Comparison of ENCODE assay signal across 10 mouse cellular contexts in the genomic region with DNA sequence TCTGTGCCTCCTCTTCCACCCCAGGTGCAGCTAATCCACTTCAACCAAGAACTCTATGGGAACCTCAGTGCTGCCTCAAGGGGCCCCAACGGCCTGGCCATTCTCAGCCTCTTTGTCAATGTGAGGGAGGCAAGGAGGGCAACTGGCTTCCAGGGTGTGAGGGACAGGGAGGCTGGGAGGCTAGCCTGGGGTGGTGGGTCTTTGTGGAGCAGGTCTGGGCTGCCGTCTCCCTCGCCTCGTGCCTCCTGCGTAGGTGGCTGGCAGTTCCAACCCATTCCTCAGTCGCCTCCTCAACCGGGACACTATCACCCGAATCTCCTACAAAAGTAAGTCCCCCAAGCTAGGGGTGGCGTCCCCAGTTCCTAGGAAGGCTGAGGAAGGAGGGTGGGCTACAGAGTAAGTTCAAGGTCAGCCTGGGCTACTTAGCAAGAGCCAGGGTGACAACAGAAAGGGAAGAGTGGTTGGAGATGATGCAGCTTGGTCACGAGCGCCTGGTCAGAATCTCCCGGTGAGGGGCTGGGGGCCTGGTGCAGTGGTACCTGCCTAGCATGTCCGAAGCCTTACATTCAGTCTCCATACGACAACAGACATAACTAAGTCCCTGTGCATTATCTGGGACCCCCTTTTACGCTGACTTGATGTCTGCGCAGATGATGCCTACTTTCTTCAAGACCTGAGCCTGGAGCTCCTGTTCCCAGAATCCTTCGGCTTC. TPM values are rescaled to one million over a fixed set of nuclear protein-coding genes. Genes with fewer than 3 reads are reported as not detected.
A peak's percentile ranks its signal among the peaks of the same experiment; 100 is the strongest.
DNase-seq lines count a peak whose midpoint lies in the region; ATAC-seq and TF ChIP-seq lines count a peak whose summit lies in the region.
"Had no signal": no experiment of that assay in that cellular context is flagged by ENCODE, and none has a peak within 500 bp of the region (broad histone marks: within the 10 kb centered on the region; RNA-seq: fewer than 3 reads in every experiment).

No protein-coding gene starts in this region.

- no peaks in the 10 kb centered on the region for H3K36me3 ChIP-seq in intestine, embryonic 15.5 days
- no peaks in the 10 kb centered on the region for H3K36me3 ChIP-seq in intestine, postnatal 0 days (ENCODE audit: control insufficient read depth, insufficient read depth)
- H3K36me3 ChIP-seq in embryonic facial prominence, embryonic 15.5 days, result no peaks in the 10 kb centered on the region
- H3K36me3 ChIP-seq in limb, embryonic 14.5 days (ENCODE audit: control insufficient read depth, insufficient read depth, low read length), result no peaks in the 10 kb centered on the region
- H3K36me3 ChIP-seq: G1E had no signal

- TF ChIP-seq CTCF in intestine, postnatal 0 days (IDR thresholded peaks at IDR 0.05; ENCODE audit: low read depth), result no peak

- 91% methylated on average over 17 of the region's 17 CpGs for WGBS in intestine, embryonic 15.5 days
- 90% methylated on average over 17 of the region's 17 CpGs for WGBS in intestine, postnatal 0 days
- 89% methylated on average over 17 of the region's 17 CpGs for WGBS in embryonic facial prominence, embryonic 15.5 days
- 90% methylated on average over 17 of the region's 17 CpGs for WGBS in limb, embryonic 14.5 days

- no peak for TF ChIP-seq POLR2A in limb, embryonic 14.5 days (IDR thresholded peaks at IDR 0.05; ENCODE audit: borderline replicate concordance, extremely low read depth, insufficient read depth, insufficient read length)

- H3K4me2 ChIP-seq in intestine, embryonic 15.5 days (replicated peaks), result peak overlapping the region; percentile 99; the same call in 1 of the 2 replicates
- no peak overlapping the region for H3K4me2 ChIP-seq in intestine, postnatal 0 days (replicated peaks; ENCODE audit: low read depth)
- peak overlapping the region; percentile 87; the same call in 1 of the 2 replicates for H3K4me2 ChIP-seq in embryonic facial prominence, embryonic 15.5 days (replicated peaks)
- peak overlapping the region; percentile 88; the same call in 1 of the 2 replicates for H3K4me2 ChIP-seq in limb, embryonic 14.5 days (replicated peaks; ENCODE audit: low read depth, low read length, severe bottlenecking)

- peak; percentile 26 to 33 for DNase-seq in cerebellum, postnatal 14 days
- DNase-seq in limb, embryonic 14.5 days (ENCODE audit: low spot score), result no peak
- no peak for DNase-seq in c-Kit-positive CD71-positive TER-119-positive erythroid progenitor cells, embryonic 14.5 days (ENCODE audit: low spot score)
- no peak for DNase-seq in left cerebral cortex, postnatal 10 days (ENCODE audit: extremely low spot score in 1 of 2, low spot score in 2 of 2)
- no peak for DNase-seq in embryo, embryonic 10 days (ENCODE audit: low spot score)
- DNase-seq: spleen, adult 18-20 months had no signal

- H3K27ac ChIP-seq in intestine, embryonic 15.5 days, result no peak overlapping the region
- no peak overlapping the region for H3K27ac ChIP-seq in intestine, postnatal 0 days (ENCODE audit: low read depth, low read length)
- H3K27ac ChIP-seq in embryonic facial prominence, embryonic 15.5 days (replicated peaks), result peak overlapping the region; percentile 91; the same call in 1 of the 2 replicates
- no peak overlapping the region for H3K27ac ChIP-seq in limb, embryonic 14.5 days (replicated peaks; ENCODE audit: low read depth, low read length)

- peaks cover 46% of the 10 kb centered on the region for H3K4me1 ChIP-seq in intestine, embryonic 15.5 days (replicated peaks)
- H3K4me1 ChIP-seq in intestine, postnatal 0 days (replicated peaks; ENCODE audit: control insufficient read depth, insufficient read depth, low read length), result peaks cover 12% of the 10 kb centered on the region; the same call in 1 of the 2 replicates
- peaks cover 62% of the 10 kb centered on the region for H3K4me1 ChIP-seq in embryonic facial prominence, embryonic 15.5 days
- peaks cover 38% of the 10 kb centered on the region for H3K4me1 ChIP-seq in limb, embryonic 14.5 days (ENCODE audit: control insufficient read depth, insufficient read depth, low read length)

- intact Hi-C loops in left cerebral cortex, postnatal 10 days (cut with DNase I), result no loop called here

- peaks cover 24% of the 10 kb centered on the region for H3K27me3 ChIP-seq in intestine, embryonic 15.5 days (replicated peaks)
- H3K27me3 ChIP-seq in intestine, postnatal 0 days (replicated peaks; ENCODE audit: control insufficient read depth, insufficient read depth, low read length), result peaks cover 24% of the 10 kb centered on the region
- H3K27me3 ChIP-seq in embryonic facial prominence, embryonic 15.5 days, result peaks cover 24% of the 10 kb centered on the region
- peaks cover 17% of the 10 kb centered on the region; the same call in 1 of the 2 replicates for H3K27me3 ChIP-seq in limb, embryonic 14.5 days (ENCODE audit: control insufficient read depth, insufficient read depth, low read length)

- ATAC-seq in intestine, embryonic 15.5 days, result no peak
- no peak for ATAC-seq in intestine, postnatal 0 days
- ATAC-seq in embryonic facial prominence, embryonic 15.5 days (ENCODE audit: insufficient number of reproducible peaks, low FRiP score, low TSS enrichment, low read depth), result no peak
- no peak for ATAC-seq in limb, embryonic 14.5 days (ENCODE audit: low FRiP score, low read depth)

- H3K9me3 ChIP-seq in intestine, embryonic 15.5 days, result no peaks in the 10 kb centered on the region
- no peaks in the 10 kb centered on the region for H3K9me3 ChIP-seq in intestine, postnatal 0 days (ENCODE audit: control insufficient read depth)
- H3K9me3 ChIP-seq in embryonic facial prominence, embryonic 15.5 days (replicated peaks), result no peaks in the 10 kb centered on the region
- H3K9me3 ChIP-seq in limb, embryonic 14.5 days (ENCODE audit: control insufficient read depth, low read length), result no peaks in the 10 kb centered on the region
- H3K9me3 ChIP-seq: G1E had no signal

- H3K9ac ChIP-seq in intestine, embryonic 15.5 days, result no peak overlapping the region
- no peak overlapping the region for H3K9ac ChIP-seq in intestine, postnatal 0 days (ENCODE audit: low read depth, low read length)
- no peak overlapping the region for H3K9ac ChIP-seq in embryonic facial prominence, embryonic 15.5 days
- H3K9ac ChIP-seq in limb, embryonic 14.5 days (ENCODE audit: low read depth, low read length, severe bottlenecking), result no peak overlapping the region

- no peak overlapping the region for H3K4me3 ChIP-seq in intestine, embryonic 15.5 days (replicated peaks)
- H3K4me3 ChIP-seq in intestine, postnatal 0 days (ENCODE audit: low read depth, low read length), result no peak overlapping the region
- H3K4me3 ChIP-seq in embryonic facial prominence, embryonic 15.5 days (replicated peaks), result no peak overlapping the region
- no peak overlapping the region for H3K4me3 ChIP-seq in limb, embryonic 14.5 days (replicated peaks; ENCODE audit: low read length)

RNA-seq across cellular contexts. Expression of a gene that starts 1.9 kb away (rescaled TPM):
- polyA plus RNA-seq in intestine, embryonic 15.5 days (2015; fragmentation: Nextera tagmentation; extraction: Ambion mirVana), result 3.1 and 3.4 TPM in 2 replicates
- polyA plus RNA-seq in intestine, postnatal 0 days (2015; fragmentation: Nextera tagmentation; extraction: Ambion mirVana), result 6.9 and 8.6 TPM in 2 replicates
- polyA plus RNA-seq in embryonic facial prominence, embryonic 15.5 days (2015; fragmentation: Nextera tagmentation; extraction: Ambion mirVana), result 6.8 and 7.0 TPM in 2 replicates
- 15.1 and 16.8 TPM in 2 replicates for polyA plus RNA-seq in limb, embryonic 14.5 days (2012; rRNA removed)
- polyA plus RNA-seq in limb, embryonic 14.5 days (2014; fragmentation: Nextera tagmentation; extraction: Ambion mirVana), result 7.0 and 8.9 TPM in 2 replicates
- 10 to 100 TPM; 40.9 to 51.0 TPM for total RNA-seq in left cerebral cortex, postnatal 10 days (2021)

RNA-seq across cellular contexts. Expression of a gene that starts 3.3 kb away (rescaled TPM):
- polyA plus RNA-seq in intestine, embryonic 15.5 days (2015; fragmentation: Nextera tagmentation; extraction: Ambion mirVana), result 5.5 and 6.4 TPM in 2 replicates
- polyA plus RNA-seq in intestine, postnatal 0 days (2015; fragmentation: Nextera tagmentation; extraction: Ambion mirVana), result 2.1 and 2.7 TPM in 2 replicates
- polyA plus RNA-seq in embryonic facial prominence, embryonic 15.5 days (2015; fragmentation: Nextera tagmentation; extraction: Ambion mirVana), result 17.2 and 17.7 TPM in 2 replicates
- 34.1 and 46.4 TPM in 2 replicates for polyA plus RNA-seq in limb, embryonic 14.5 days (2012; rRNA removed)
- 9.5 and 10.6 TPM in 2 replicates for polyA plus RNA-seq in limb, embryonic 14.5 days (2014; fragmentation: Nextera tagmentation; extraction: Ambion mirVana)
- total RNA-seq in left cerebral cortex, postnatal 10 days (2021), result 100 to 1,000 TPM; 152 to 154 TPM

RNA-seq across cellular contexts. Expression of a gene that starts 8.8 kb away (rescaled TPM):
- 1.9 and 2.0 TPM in 2 replicates for polyA plus RNA-seq in intestine, embryonic 15.5 days (2015; fragmentation: Nextera tagmentation; extraction: Ambion mirVana)
- 0.08 and 0.25 TPM in 2 replicates for polyA plus RNA-seq in intestine, postnatal 0 days (2015; fragmentation: Nextera tagmentation; extraction: Ambion mirVana)
- polyA plus RNA-seq in embryonic facial prominence, embryonic 15.5 days (2015; fragmentation: Nextera tagmentation; extraction: Ambion mirVana), result 9.6 and 11.1 TPM in 2 replicates
- polyA plus RNA-seq in limb, embryonic 14.5 days (2012; rRNA removed), result 1.7 and 2.8 TPM in 2 replicates
- polyA plus RNA-seq in limb, embryonic 14.5 days (2014; fragmentation: Nextera tagmentation; extraction: Ambion mirVana), result 0.46 and 0.92 TPM in 2 replicates
- under 1 TPM; 0.34 to 0.39 TPM for total RNA-seq in left cerebral cortex, postnatal 10 days (2021)
- total RNA-seq: G1E had no signal

RNA-seq across cellular contexts. Expression of a gene that starts 12.3 kb away (rescaled TPM):
- polyA plus RNA-seq in intestine, embryonic 15.5 days (2015; fragmentation: Nextera tagmentation; extraction: Ambion mirVana), result 1,110 and 1,134 TPM in 2 replicates
- polyA plus RNA-seq in intestine, postnatal 0 days (2015; fragmentation: Nextera tagmentation; extraction: Ambion mirVana), result 708 and 740 TPM in 2 replicates
- polyA plus RNA-seq in embryonic facial prominence, embryonic 15.5 days (2015; fragmentation: Nextera tagmentation; extraction: Ambion mirVana), result 1,062 and 1,100 TPM in 2 replicates
- polyA plus RNA-seq in limb, embryonic 14.5 days (2012; rRNA removed), result 1,056 and 1,196 TPM in 2 replicates
- polyA plus RNA-seq in limb, embryonic 14.5 days (2014; fragmentation: Nextera tagmentation; extraction: Ambion mirVana), result 1,210 and 1,246 TPM in 2 replicates
- 100 to 1,000 TPM; 437 to 456 TPM for total RNA-seq in left cerebral cortex, postnatal 10 days (2021)

RNA-seq across cellular contexts. Expression of a gene that starts 14.8 kb away (rescaled TPM):
- polyA plus RNA-seq in intestine, embryonic 15.5 days (2015; fragmentation: Nextera tagmentation; extraction: Ambion mirVana), result 38.1 and 41.6 TPM in 2 replicates
- 55.1 and 55.9 TPM in 2 replicates for polyA plus RNA-seq in intestine, postnatal 0 days (2015; fragmentation: Nextera tagmentation; extraction: Ambion mirVana)
- polyA plus RNA-seq in embryonic facial prominence, embryonic 15.5 days (2015; fragmentation: Nextera tagmentation; extraction: Ambion mirVana), result 38.4 and 43.4 TPM in 2 replicates
- polyA plus RNA-seq in limb, embryonic 14.5 days (2012; rRNA removed), result 36.9 and 48.5 TPM in 2 replicates
- 27.5 and 29.2 TPM in 2 replicates for polyA plus RNA-seq in limb, embryonic 14.5 days (2014; fragmentation: Nextera tagmentation; extraction: Ambion mirVana)
- 10 to 100 TPM; 23.0 to 24.6 TPM for total RNA-seq in left cerebral cortex, postnatal 10 days (2021)

Comparison
In these comparisons a context has a peak if more than half of its experiments do, and no peak if none do; other contexts are left out.
1. DNase-seq: peak in cerebellum, postnatal 14 days (2 of 2); none in limb, embryonic 14.5 days (single experiment), c-Kit-positive CD71-positive TER-119-positive erythroid progenitor cells, embryonic 14.5 days (single experiment), left cerebral cortex, postnatal 10 days (0 of 2) and embryo, embryonic 10 days (single experiment).